ENCODE assay signal across 11 mouse cellular contexts in genomic region chr11:67373333-67373732, GRCm38 (mm10). TPM values are rescaled to one million over a fixed set of nuclear protein-coding genes. Genes with fewer than 3 reads are reported as not detected.
DNase-seq lines count a peak whose midpoint lies in the region; ATAC-seq and TF ChIP-seq lines count a peak whose summit lies in the region.
"Had no signal": no experiment of that assay in that cellular context is flagged by ENCODE, and none has a peak within 500 bp of the region (broad histone marks: within the 10 kb centered on the region; RNA-seq: fewer than 3 reads in every experiment).

No protein-coding gene starts in this region.

- no peaks in the 10 kb centered on the region for H3K79me2 ChIP-seq in liver, adult 2 months (ENCODE audit: control insufficient read depth, insufficient read depth, low read length)

- TF ChIP-seq CTCF in liver, adult 2 months (IDR thresholded peaks at IDR 0.05; ENCODE audit: low read depth, low read length), result peak; percentile 62
- TF ChIP-seq CTCF in left cerebral cortex, adult 2 months (IDR thresholded peaks at IDR 0.05), result peak; percentile 81
- peak; percentile 37; the same call in 1 of the 2 replicates for TF ChIP-seq CTCF in small intestine, adult 2 months (IDR thresholded peaks at IDR 0.05; ENCODE audit: extremely low read depth, insufficient read length, insufficient replicate concordance, low read depth, low read length)

- DNase-seq in liver, adult 2 months (ENCODE audit: extremely low read depth, low read depth, low spot score), result peak; percentile 41
- DNase-seq in liver (no peak), ES-E14 (ENCODE audit: low read depth, low spot score) (no peak)
- DNase-seq in adrenal gland, postnatal 14 days, result peak; percentile 50
- DNase-seq in embryonic facial prominence, embryonic 14.5 days (ENCODE audit: low spot score), result peak; percentile 41
- no peak for DNase-seq in left cerebral cortex, adult 2 months (ENCODE audit: extremely low spot score in 1 of 2, low spot score in 2 of 2)
- no peak for DNase-seq in spleen, postnatal 14 days (ENCODE audit: low spot score in 2 of 2)

- no peak overlapping the region for H3K9ac ChIP-seq in liver, adult 2 months (ENCODE audit: low read depth, low read length)
- H3K9ac ChIP-seq in ES-E14 (ENCODE audit: insufficient read depth, low read depth, low read length, poor library complexity, severe bottlenecking), result no peak overlapping the region
- no peak overlapping the region for H3K9ac ChIP-seq in embryonic facial prominence, embryonic 14.5 days (ENCODE audit: low read depth, low read length)
- H3K9ac ChIP-seq: limb, embryonic 15.5 days; stomach, embryonic 15.5 days had no signal

- in situ Hi-C loops in ES-E14 (cut with MboI; ENCODE audit: low sequenced_read_pairs in 2 of 2, unreplicated experiment in 2 of 2), result no loop called here

- no peaks in the 10 kb centered on the region for H3K4me1 ChIP-seq in liver, adult 2 months (ENCODE audit: control insufficient read depth, insufficient read depth, low read length)
- peaks cover 2 to 6% of the 10 kb centered on the region in 2 experiments; a peak in 2 of 4 replicates for H3K4me1 ChIP-seq in ES-E14 (ENCODE audit: control insufficient read depth in 2 of 2, insufficient read depth in 2 of 2, low read length in 2 of 2, poor library complexity in 1 of 2)
- H3K4me1 ChIP-seq in embryonic facial prominence, embryonic 14.5 days (ENCODE audit: control insufficient read depth, insufficient read depth, low read length), result no peaks in the 10 kb centered on the region
- no peaks in the 10 kb centered on the region for H3K4me1 ChIP-seq in small intestine, adult 2 months (ENCODE audit: control insufficient read depth, insufficient read depth, insufficient read length, low read length)
- H3K4me1 ChIP-seq: stomach, embryonic 15.5 days had no signal

- no peak overlapping the region for H3K4me3 ChIP-seq in liver, adult 2 months (ENCODE audit: insufficient read depth, low read depth, low read length)
- H3K4me3 ChIP-seq in ES-E14 (ENCODE audit: insufficient read depth in 1 of 2, low read depth in 1 of 2, low read length in 2 of 2, poor library complexity in 1 of 2, severe bottlenecking in 1 of 2), result no peak overlapping the region
- no peak overlapping the region for H3K4me3 ChIP-seq in embryonic facial prominence, embryonic 14.5 days (ENCODE audit: low read depth, low read length)
- no peak overlapping the region for H3K4me3 ChIP-seq in left cerebral cortex, adult 2 months
- no peak overlapping the region for H3K4me3 ChIP-seq in small intestine, adult 2 months (ENCODE audit: low read depth, low read length)
- H3K4me3 ChIP-seq: erythroblast, embryonic 14.5 days; limb, embryonic 15.5 days; stomach, embryonic 15.5 days had no signal

- no peak overlapping the region for H3K4me2 ChIP-seq in embryonic facial prominence, embryonic 14.5 days (ENCODE audit: low read depth, low read length)
- H3K4me2 ChIP-seq: limb, embryonic 15.5 days; stomach, embryonic 15.5 days had no signal

- 58% methylated on average over 2 of the region's 2 CpGs for WGBS in liver, adult 2 months
- 61% methylated on average over 2 of the region's 2 CpGs for WGBS in embryonic facial prominence, embryonic 14.5 days
- WGBS in small intestine, adult 2 months, result 39% methylated on average over 2 of the region's 2 CpGs

- no peak for ATAC-seq in embryonic facial prominence, embryonic 14.5 days (ENCODE audit: low read depth)

- TF ChIP-seq POLR2A in liver, adult 2 months (IDR thresholded peaks at IDR 0.05; ENCODE audit: extremely low read depth, insufficient read depth, low read length), result no peak
- no peak for TF ChIP-seq POLR2A in small intestine, adult 2 months (IDR thresholded peaks at IDR 0.05; ENCODE audit: low read depth, low read length)

- intact Hi-C loops in left cerebral cortex, adult 2 months (cut with DNase I), result loop anchor here (5.0 kb wide), 2 partner anchors 274 to 304 kb away; no protein-coding TSS in a partner anchor

- no peaks in the 10 kb centered on the region for H3K27me3 ChIP-seq in liver, adult 2 months (ENCODE audit: control insufficient read depth, insufficient read depth, low read length)
- H3K27me3 ChIP-seq in embryonic facial prominence, embryonic 14.5 days (replicated peaks; ENCODE audit: control insufficient read depth, insufficient read depth, low read length), result no peaks in the 10 kb centered on the region
- H3K27me3 ChIP-seq in small intestine, adult 2 months (ENCODE audit: control insufficient read depth, insufficient read depth, low read length), result no peaks in the 10 kb centered on the region
- H3K27me3 ChIP-seq: limb, embryonic 15.5 days; stomach, embryonic 15.5 days had no signal

- no peaks in the 10 kb centered on the region for H3K36me3 ChIP-seq in liver, adult 2 months (ENCODE audit: control insufficient read depth, insufficient read depth, low read length)
- no peaks in the 10 kb centered on the region for H3K36me3 ChIP-seq in ES-E14 (ENCODE audit: control insufficient read depth, insufficient read depth, low read length, poor library complexity, severe bottlenecking)
- H3K36me3 ChIP-seq in embryonic facial prominence, embryonic 14.5 days (ENCODE audit: control insufficient read depth, insufficient read depth, low read length), result no peaks in the 10 kb centered on the region
- H3K36me3 ChIP-seq in small intestine, adult 2 months (ENCODE audit: control insufficient read depth, insufficient read depth, low read length), result no peaks in the 10 kb centered on the region
- H3K36me3 ChIP-seq: limb, embryonic 15.5 days; stomach, embryonic 15.5 days had no signal

- no peaks in the 10 kb centered on the region for H3K9me3 ChIP-seq in ES-E14 (ENCODE audit: control insufficient read depth, insufficient read depth, low read depth, low read length)
- no peaks in the 10 kb centered on the region for H3K9me3 ChIP-seq in embryonic facial prominence, embryonic 14.5 days (ENCODE audit: control insufficient read depth, low read length)
- H3K9me3 ChIP-seq: limb, embryonic 15.5 days; stomach, embryonic 15.5 days had no signal

- no peak overlapping the region for H3K27ac ChIP-seq in liver, adult 2 months (replicated peaks; ENCODE audit: insufficient read depth, low read depth, low read length)
- H3K27ac ChIP-seq in ES-E14 (ENCODE audit: insufficient read depth, low read depth, low read length, poor library complexity, severe bottlenecking), result no peak overlapping the region
- no peak overlapping the region for H3K27ac ChIP-seq in embryonic facial prominence, embryonic 14.5 days (replicated peaks; ENCODE audit: low read depth, low read length)
- no peak overlapping the region for H3K27ac ChIP-seq in left cerebral cortex, adult 2 months
- H3K27ac ChIP-seq in small intestine, adult 2 months (ENCODE audit: insufficient read depth, low read depth, low read length), result no peak overlapping the region
- H3K27ac ChIP-seq: limb, embryonic 15.5 days; stomach, embryonic 15.5 days had no signal

TF ChIP-seq in ES-E14, 5 proteins besides CTCF, POLR2A, EP300 and RAD21:
- no peak for TF ChIP-seq HCFC1 (IDR thresholded peaks at IDR 0.05; ENCODE audit: borderline replicate concordance, insufficient read depth, low read length)
- TF ChIP-seq CHD2 (IDR thresholded peaks at IDR 0.05; ENCODE audit: low read depth, low read length), result no peak
- TF ChIP-seq MAFK (IDR thresholded peaks at IDR 0.05; ENCODE audit: insufficient read depth, low read depth, low read length), result no peak
- no peak for TF ChIP-seq ZNF384 (IDR thresholded peaks at IDR 0.05; ENCODE audit: low read depth, low read length)
- TF ChIP-seq ZC3H11A (IDR thresholded peaks at IDR 0.05; ENCODE audit: borderline replicate concordance, low read depth, low read length), result peak; percentile 56; the same call in 1 of the 2 replicates
TF ChIP-seq in ES-E14: peak in this region for 1.

RNA-seq across cellular contexts. Expression of gene Myh13, which starts 51.9 kb away (rescaled TPM):
- total RNA-seq in liver, adult 2 months (2014; rRNA removed), result not detected in 2 replicates
- polyA plus RNA-seq in liver, adult 2 months (2012; rRNA removed), result not detected in 2 replicates
- total RNA-seq in ES-E14 (2012; rRNA removed), result 7.7 and 13.7 TPM in 2 replicates
- total RNA-seq in adrenal gland, postnatal 14 days (2021), result 0.08 TPM in 1 of 2 replicates, not detected in the other
- 0.33 and 0.39 TPM in 2 replicates for polyA plus RNA-seq in embryonic facial prominence, embryonic 14.5 days (2014; fragmentation: Nextera tagmentation; extraction: Ambion mirVana)
- total RNA-seq in left cerebral cortex, adult 2 months (2021), result under 1 TPM; 0.18 to 0.51 TPM
- polyA plus RNA-seq in small intestine, adult 2 months (2012; rRNA removed), result not detected in 2 replicates
- polyA plus RNA-seq: erythroblast, embryonic 14.5 days had no signal

Comparison
In these comparisons a context has a peak if more than half of its experiments do, and no peak if none do; other contexts are left out.
1. DNase-seq: peak in liver, adult 2 months (single experiment), adrenal gland, postnatal 14 days (single experiment) and embryonic facial prominence, embryonic 14.5 days (single experiment); none in liver (single experiment), ES-E14 (single experiment), left cerebral cortex, adult 2 months (0 of 2) and spleen, postnatal 14 days (0 of 2).
2. Peak in every context shown above with its lines, with median percentiles within 50 percentile points of each other: CTCF ChIP-seq.